Mouse (Mus musculus): ENCODE measurements at regions not wholly inside any gene's neighbourhood (a gene's known extent, or its start where the extent isn't known, plus 50 kb on each side); places are given as distances from the start of the nearest gene placed in this dataset.

DNA sequence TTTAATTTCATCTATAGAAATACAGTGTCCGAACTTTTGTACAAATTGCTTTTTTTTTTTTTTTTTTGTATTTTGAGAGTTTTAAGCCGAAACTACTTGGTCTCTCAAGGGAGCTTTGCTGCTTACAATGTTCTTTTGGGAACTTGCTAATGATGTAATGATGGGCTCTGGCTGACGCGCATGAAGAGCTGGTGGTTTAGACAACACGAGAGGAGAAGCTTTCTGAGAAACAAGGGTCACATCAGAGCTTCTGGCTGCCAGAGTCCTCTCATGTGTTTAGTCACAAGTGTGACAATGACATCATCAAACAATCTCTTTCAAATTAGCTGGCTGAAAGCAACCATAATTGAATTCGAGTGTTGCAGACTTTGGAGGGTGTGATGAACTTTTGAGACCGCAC, 98.9 kb upstream of the Npvf start:
- no peak for TF ChIP-seq CTCF (conservative IDR thresholded peaks at IDR 0.05 in 1 of 2, IDR thresholded peaks at IDR 0.05 in 1 of 2; ENCODE audit: low read depth in 2 of 2, low read length in 2 of 2)
- no peak for TF ChIP-seq MEF2A (IDR thresholded peaks at IDR 0.05; ENCODE audit: borderline replicate concordance, low read depth, low read length)
- no peak for TF ChIP-seq MAX (IDR thresholded peaks at IDR 0.05; ENCODE audit: low read length)
- TF ChIP-seq EP300 (IDR thresholded peaks at IDR 0.05; ENCODE audit: low read length), result no peak
- no peak for TF ChIP-seq CHD1 (IDR thresholded peaks at IDR 0.05; ENCODE audit: low read depth, low read length)
- no peak for TF ChIP-seq RAD21 (IDR thresholded peaks at IDR 0.05; ENCODE audit: low read depth, low read length)
- TF ChIP-seq MAZ (IDR thresholded peaks at IDR 0.05; ENCODE audit: low read depth, low read length), result no peak
- TF ChIP-seq POLR2A (IDR thresholded peaks at IDR 0.05; ENCODE audit: low read depth, low read length), result no peak
- TF ChIP-seq TCF12 (IDR thresholded peaks at IDR 0.05; ENCODE audit: low read depth, low read length), result no peak
- TF ChIP-seq USF2 (conservative IDR thresholded peaks at IDR 0.05; ENCODE audit: low read depth, low read length), result no peak
- no peak for TF ChIP-seq GABPA (IDR thresholded peaks at IDR 0.05; ENCODE audit: insufficient replicate concordance, low read depth, low read length)
